Mouse (Mus musculus) Patski (cell line): Measurements from ENCODE around the gene Apopt1. TPM values are rescaled to one million over a fixed set of nuclear protein-coding genes. Genes with fewer than 3 reads are reported as not detected.
A peak's percentile ranks its signal among the peaks of the same experiment; 100 is the strongest.

Source experiments
- ATAC-seq: fragments of 100-300 bp; one replicate; pipeline ENCODE4 v1.8.0; 2021
- CTCF ChIA-PET: fragments of 350-600 bp; sonication (Branson Sonifier 250); formaldehyde crosslinking; loops from one replicate; lab custom pipeline; 2022; ENCODE audit warnings: inconsistent platforms; lab: Charles Lee
- POLR2A ChIA-PET: fragments of 350-600 bp; sonication (Branson Sonifier 250); formaldehyde crosslinking; loops from one replicate; lab custom pipeline; 2022; ENCODE audit warnings: antibody characterized with exemption, inconsistent platforms; lab: Charles Lee
- DNase-seq: peaks from one replicate; pipeline ENCODE4 v3.0.0-alpha.2; 2011; ENCODE audit warnings: low read depth, low spot score
- H3K27me3 ChIP-seq: fragments of 371-371 bp; one replicate; pipeline ENCODE4 v1.5.1; 2021
- CTCF ChIP-seq: fragments of 100-300 bp; IDR thresholded peaks from one replicate; pipeline ENCODE4 v1.5.1; 2021
- in situ Hi-C: fragments of 300-500 bp; cut with MboI; formaldehyde crosslinking; loops from 3 replicates; pipeline ENCODE4 v1.11.1; 2018; ENCODE audit warnings: low pct_unique_long_range_greater_than_20kb, mixed read lengths
- polyA plus RNA-seq: library from polyadenylated mRNA; unstranded; gene quantifications from one replicate; pipeline ENCODE4 v1.2.3, GENCODE M21; 2021

Apopt1 gene
- polyA plus RNA-seq, 1 experiment from 2014 or later = 36.7 TPM

GRCm38 (mm10) chr12:111680661-111681060 is 32.4 kb upstream of the Apopt1 start:
- no peaks in the 10 kb centered on the region for H3K27me3 ChIP-seq
- CTCF ChIA-PET = interaction anchor here (0.6 to 1.1 kb wide), 2 partner anchors 16 to 85 kb away, joined by 3 read pairs; no protein-coding TSS in a partner anchor
- POLR2A ChIA-PET = no interaction called here
- no peak for DNase-seq
- TF ChIP-seq CTCF = no peak
- ATAC-seq = no peak
- in situ Hi-C loops = no loop called here

GRCm38 (mm10) chr12:111681305-111681704 is 31.8 kb upstream of the Apopt1 start:
- in situ Hi-C loops = no loop called here
- ChIA-PET CTCF (interaction anchor here (0.6 to 1.9 kb wide), 2 partner anchors 15 to 85 kb away, joined by 3 to 7 read pairs; no protein-coding TSS in a partner anchor), POLR2A (interaction anchor here (0.5 kb wide), 1 partner anchor 935 kb away, joined by 3 read pairs; no protein-coding TSS in a partner anchor)
- TF ChIP-seq CTCF = no peak
- no peaks in the 10 kb centered on the region for H3K27me3 ChIP-seq
- ATAC-seq = no peak
- no peak for DNase-seq

DNA sequence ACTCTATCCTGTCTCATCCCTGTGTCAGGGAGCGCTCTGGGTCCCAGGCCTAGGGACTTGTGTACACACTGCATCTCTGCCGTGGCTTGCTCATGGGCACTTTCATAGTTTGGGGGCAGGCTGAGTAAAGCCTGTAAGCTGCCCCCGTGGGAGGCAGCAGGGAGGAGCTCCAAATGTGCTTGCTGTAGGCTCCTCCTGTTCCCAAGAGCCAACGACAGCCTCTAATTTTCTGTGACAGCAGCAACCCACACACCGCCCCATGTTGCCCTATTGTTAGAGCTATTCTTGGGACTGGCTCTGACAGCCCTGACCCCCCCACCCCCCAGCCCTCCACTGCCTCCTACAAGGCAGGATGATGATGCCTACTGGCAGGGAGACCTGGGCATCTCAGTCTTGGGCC is 31.1 kb upstream of the Apopt1 start:
- no peak for DNase-seq
- H3K27me3 ChIP-seq = no peaks in the 10 kb centered on the region
- in situ Hi-C loops = no loop called here
- POLR2A ChIA-PET = interaction anchor here (0.5 kb wide), 1 partner anchor 30 kb away, joined by 4 read pairs; no protein-coding TSS in a partner anchor
- CTCF ChIA-PET = interaction anchor here (1.9 kb wide), 1 partner anchor 14 kb away, joined by 7 read pairs; no protein-coding TSS in a partner anchor
- no peak for TF ChIP-seq CTCF
- no peak for ATAC-seq

DNA sequence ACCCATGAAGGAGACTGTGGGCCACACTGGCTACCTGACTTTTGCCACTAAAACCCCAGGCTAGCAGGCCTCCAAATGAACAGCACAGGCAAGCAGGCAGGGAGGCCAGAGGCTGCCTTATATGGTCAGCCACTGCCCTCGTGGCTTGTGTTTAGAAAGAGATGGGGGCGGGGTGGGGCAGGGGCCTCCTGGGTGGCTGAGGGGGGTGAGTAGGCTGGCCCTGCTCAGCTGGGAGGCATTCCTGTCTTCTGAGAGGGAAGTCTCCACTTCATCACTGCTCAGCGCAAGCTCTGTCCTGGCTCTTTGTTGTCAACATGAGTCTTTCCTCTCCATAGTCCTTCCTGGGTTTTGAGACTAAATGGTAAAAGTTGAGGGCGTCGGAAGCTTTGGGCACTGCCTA is 30.3 kb upstream of the Apopt1 start:
- CTCF ChIA-PET = interaction anchor here (1.9 kb wide), 1 partner anchor 13 kb away, joined by 7 read pairs; no protein-coding TSS in a partner anchor
- peak; percentile 18 for ATAC-seq
- POLR2A ChIA-PET = no interaction called here
- no peaks in the 10 kb centered on the region for H3K27me3 ChIP-seq
- no peak for TF ChIP-seq CTCF
- in situ Hi-C loops = no loop called here
- DNase-seq = no peak

DNA sequence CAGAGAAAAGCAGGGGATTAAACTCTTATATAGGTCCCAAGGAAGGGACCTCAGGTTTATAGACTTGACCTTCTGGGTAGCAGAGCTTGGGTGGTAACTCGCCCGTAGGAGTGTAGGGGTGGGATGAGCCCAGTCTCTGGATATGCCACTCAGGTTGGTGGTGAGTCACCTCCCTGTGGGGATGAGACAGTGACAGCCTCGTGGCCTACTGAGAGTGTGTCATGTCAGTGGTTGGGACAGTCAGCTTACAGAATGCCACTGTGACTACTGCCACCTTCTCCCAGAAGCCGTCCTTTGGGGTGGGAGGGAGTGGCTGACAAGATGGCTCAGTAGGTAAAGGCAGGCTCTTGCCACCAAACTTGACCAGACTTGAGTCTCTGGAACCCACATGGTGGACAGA is 26.7 kb upstream of the Apopt1 start:
- POLR2A ChIA-PET = no interaction called here
- CTCF ChIA-PET = interaction anchor here (1.0 kb wide), 1 partner anchor 10 kb away, joined by 3 read pairs; no protein-coding TSS in a partner anchor
- no peak for TF ChIP-seq CTCF
- no peaks in the 10 kb centered on the region for H3K27me3 ChIP-seq
- in situ Hi-C loops = no loop called here
- ATAC-seq (no peak), DNase-seq (no peak)

DNA sequence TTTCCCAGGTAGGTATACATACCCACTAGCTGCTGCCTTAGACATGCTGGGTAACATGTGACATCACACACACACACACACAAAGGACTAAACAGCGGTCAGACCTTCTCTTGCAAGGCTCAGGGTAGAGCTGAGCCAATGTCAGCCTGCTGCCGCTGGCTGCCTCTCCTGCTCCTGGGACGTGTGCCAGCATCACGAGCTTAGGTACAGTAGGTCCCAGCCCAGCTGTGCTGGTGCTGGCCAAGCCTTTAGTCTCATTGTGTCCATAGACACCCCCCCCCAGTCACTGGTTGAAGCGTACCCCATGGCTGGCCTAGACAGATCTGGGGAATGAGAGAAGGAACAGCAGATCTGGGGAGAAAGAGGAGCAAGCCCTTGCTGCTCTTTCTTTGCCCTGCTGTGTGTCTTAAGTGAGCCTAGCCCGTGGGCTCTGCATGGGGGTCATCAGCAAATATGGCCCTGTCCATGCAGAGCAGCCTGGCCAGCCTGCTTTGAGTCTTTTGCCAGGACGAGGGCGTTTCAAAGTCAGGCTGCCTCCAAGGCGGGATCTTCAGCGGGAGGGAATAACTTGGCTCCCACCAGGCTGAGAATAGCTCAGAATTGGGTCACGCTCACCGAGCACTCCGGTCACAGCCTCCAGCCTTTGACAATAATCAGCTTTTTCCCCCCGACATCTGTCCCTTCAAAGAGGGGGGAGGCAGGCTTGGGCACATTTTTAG is 25.6 kb upstream of the Apopt1 start:
- ChIA-PET POLR2A (interaction anchor here (0.7 to 1.0 kb wide), 3 partner anchors 9 to 19 kb away, joined by 3 read pairs; no protein-coding TSS in a partner anchor), CTCF (interaction anchor here (0.7 to 1.6 kb wide), 5 partner anchors 9 to 45 kb away, joined by 3 to 5 read pairs (median 3); no protein-coding TSS in a partner anchor)
- DNase-seq = no peak
- no peaks in the 10 kb centered on the region for H3K27me3 ChIP-seq
- no peak for ATAC-seq
- no peak for TF ChIP-seq CTCF
- in situ Hi-C loops = no loop called here

DNA sequence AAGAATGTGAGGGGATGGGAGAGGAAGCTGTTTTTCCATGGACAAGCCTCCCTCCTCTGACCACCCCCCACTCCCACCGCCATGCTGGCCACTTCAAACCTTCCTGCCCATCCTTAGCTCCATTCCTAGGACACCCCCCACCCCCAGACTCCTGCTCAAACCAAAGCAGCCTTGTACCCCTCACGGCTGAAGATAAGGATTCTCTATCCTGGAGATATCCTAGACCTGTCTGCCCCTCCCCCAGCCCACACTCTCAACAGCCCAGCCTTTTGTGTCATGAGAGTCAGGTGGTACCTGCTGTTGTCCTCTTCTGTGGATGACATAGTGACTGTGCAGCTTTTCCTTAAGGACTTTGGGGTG is 25.0 kb upstream of the Apopt1 start:
- ChIA-PET POLR2A (interaction anchor here (0.7 to 1.0 kb wide), 3 partner anchors 9 to 19 kb away, joined by 3 read pairs; no protein-coding TSS in a partner anchor), CTCF (interaction anchor here (0.7 to 1.6 kb wide), 4 partner anchors 8 to 44 kb away, joined by 3 to 5 read pairs (median 4); no protein-coding TSS in a partner anchor)
- DNase-seq = no peak
- no peak for TF ChIP-seq CTCF
- no peaks in the 10 kb centered on the region for H3K27me3 ChIP-seq
- in situ Hi-C loops = no loop called here
- ATAC-seq = no peak

- TF ChIP-seq CTCF = no peak
- DNase-seq = no peak
- H3K27me3 ChIP-seq = no peaks in the 10 kb centered on the region
- no peak for ATAC-seq
- ChIA-PET CTCF (no interaction called here), POLR2A (no interaction called here)
- in situ Hi-C loops = no loop called here
These were observed 23.6 kb upstream of the Apopt1 start for GRCm38 (mm10) chr12:111689426-111689825.

DNA sequence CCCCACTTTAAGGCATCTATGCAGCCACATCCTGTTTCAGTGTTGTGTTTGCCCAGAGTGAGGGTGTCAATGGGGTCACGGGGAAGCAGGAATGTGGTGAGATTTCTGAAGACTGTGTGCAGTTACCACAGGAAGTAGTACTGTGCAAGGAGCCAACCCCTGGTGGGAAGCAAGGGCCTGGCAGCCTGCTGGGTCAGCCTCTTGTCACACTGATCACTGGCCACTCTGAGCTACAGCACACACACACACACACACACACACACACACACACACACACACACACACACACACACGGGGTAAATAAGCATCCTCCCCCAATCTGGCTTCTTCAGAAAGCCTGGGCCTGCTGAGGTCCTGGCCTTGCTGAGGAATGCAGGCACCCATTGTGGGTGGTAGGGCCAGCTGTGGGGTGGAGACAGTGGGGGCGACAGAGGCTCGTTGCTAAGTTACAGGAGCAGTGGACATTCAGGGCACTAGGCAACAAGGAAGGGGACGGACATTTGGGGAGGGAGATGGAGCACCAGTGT is 21.7 kb upstream of the Apopt1 start:
- in situ Hi-C loops = no loop called here
- ChIA-PET CTCF (no interaction called here), POLR2A (no interaction called here)
- ATAC-seq = peak; percentile 27
- TF ChIP-seq CTCF = no peak
- H3K27me3 ChIP-seq = no peaks in the 10 kb centered on the region
- no peak for DNase-seq

- H3K27me3 ChIP-seq = no peaks in the 10 kb centered on the region
- no peak for TF ChIP-seq CTCF
- DNase-seq = no peak
- ATAC-seq = no peak
- in situ Hi-C loops = no loop called here
- POLR2A ChIA-PET = interaction anchor here (0.9 to 1.0 kb wide), 2 partner anchors 24 to 27 kb away, joined by 3 read pairs; no protein-coding TSS in a partner anchor
- CTCF ChIA-PET = interaction anchor here (0.8 kb wide), 1 partner anchor 25 kb away, joined by 3 read pairs; no protein-coding TSS in a partner anchor
These were observed 20.2 kb upstream of the Apopt1 start for GRCm38 (mm10) chr12:111692899-111693298.
